Mouse (Mus musculus) cerebellum, postnatal 25 days (tissue): ENCODE measurements at regions not wholly inside any gene's neighbourhood (a gene's known extent, or its start where the extent isn't known, plus 50 kb on each side); places are given as distances from the start of the nearest gene placed in this dataset.

Experiments used
- DNase-seq, 2 experiments: peaks; one replicate each; pipeline ENCODE4 v3.0.0; 2021; ENCODE audit warnings: mixed read lengths in 2 of 2

DNA sequence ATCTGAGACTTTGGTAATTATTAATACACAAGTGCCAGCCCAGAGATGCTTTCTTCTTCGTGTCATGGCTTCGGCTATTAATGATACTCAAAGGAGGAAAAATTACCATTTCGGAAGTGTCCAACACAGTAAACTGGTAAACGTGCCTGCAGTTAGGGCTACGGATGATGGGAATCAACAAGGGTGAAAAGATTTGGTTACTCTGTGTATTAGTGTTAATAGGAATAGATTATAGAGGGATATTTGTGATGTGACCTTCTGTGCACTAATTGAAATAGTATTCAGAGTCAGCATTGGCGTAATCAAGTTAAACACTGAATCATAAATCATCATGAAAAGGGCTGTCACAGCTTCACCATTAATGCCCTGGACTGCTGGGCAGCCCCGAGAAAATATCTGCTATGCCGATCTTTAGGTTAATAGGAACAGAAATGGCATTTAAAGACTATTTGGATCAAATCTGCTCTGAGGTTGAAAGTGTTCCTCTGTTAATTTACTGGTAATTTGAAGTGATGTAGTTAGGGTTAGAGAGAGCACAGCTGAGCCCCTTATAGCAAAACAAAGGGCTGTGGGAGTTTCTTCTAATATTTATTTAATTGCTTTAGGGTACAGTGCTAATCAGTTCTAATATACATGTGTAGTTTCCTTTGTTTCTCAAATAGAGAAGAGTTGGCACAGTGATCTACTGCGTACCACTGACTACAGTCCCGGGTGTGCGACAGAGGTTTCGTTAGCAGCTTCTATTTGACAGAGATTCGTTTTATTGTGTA lies 160.7 kb downstream of the Rpl36a-ps1 start:
- no peak for DNase-seq

- no peak for DNase-seq
Measured at GRCm38 (mm10) chr14:98832401-98832800, 161.7 kb downstream of the Rpl36a-ps1 start.

DNA sequence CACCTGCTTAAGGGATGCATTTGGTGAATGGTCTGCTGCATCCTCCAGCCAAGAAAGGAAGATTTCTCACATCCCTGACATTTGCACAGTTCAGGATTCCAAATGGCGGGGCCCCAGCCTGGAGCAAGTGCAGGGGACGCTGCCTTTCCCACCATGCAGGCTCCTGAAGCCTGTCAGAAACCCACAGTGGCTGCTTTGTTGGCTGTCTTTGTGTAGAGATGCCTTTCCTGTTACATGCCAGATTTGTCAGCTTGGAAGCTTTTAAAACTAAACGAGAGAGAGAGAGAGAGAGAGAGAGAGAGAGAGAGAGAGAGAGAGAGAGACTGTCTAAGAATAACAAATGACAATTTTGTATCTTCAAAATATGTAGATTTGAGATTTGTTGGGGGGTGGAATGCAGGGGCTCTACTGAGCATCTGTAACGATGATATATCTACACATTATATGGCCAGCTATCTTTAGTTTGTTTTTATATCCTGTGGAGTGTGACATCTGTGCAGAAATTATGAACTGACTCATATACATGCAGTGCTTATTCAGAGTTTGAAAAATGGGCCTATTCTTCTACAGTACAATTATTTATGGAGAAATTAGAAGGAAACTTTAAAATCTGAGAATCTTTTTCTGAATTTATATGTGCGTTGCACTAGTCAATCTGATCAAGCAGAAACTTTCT lies 164.0 kb downstream of the Rpl36a-ps1 start:
- no peak for DNase-seq

DNA sequence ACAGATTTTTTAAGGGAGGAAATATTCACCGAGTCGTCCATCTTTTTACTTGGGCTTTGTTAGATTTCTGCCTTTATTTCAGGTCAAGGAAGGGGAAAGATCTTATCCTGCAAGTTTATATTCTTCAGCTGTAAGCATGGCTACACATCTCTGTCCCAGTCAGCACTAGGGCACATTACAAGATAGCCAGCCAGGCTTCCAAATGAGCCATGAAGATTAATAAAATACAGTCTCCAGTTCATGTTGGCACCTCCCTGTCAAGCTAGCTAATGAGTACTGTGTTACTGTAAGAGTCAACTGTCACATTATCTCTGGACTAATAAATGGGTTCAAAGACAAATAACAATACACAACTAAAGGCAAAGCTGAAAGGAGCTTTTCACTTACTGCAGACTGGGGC lies 166.6 kb downstream of the Rpl36a-ps1 start:
- DNase-seq, result no peak

DNA sequence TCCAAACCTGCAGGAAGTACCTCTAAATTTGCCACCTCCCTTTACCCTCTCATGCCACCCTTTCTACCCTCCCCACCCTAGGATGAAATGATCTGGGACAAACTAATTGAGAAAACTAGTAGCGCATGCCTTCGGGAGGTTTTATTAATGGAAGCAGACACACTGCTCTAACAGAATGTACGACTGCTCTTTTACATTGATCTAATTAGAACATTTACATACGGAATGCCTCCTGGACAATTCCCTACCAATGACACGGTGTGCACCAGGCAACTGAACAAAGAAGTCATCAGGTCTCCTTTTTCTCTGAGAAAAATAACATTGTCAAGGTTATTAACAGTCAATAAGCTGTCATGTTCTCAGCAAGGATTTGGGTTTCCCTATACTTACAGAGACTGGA lies 180.5 kb downstream of the Rpl36a-ps1 start:
- no peak for DNase-seq

- DNase-seq, result peak in 1 of 2 experiments; percentile 18
Measured at GRCm38 (mm10) chr14:98810259-98811042, 183.7 kb downstream of the Rpl36a-ps1 start.

DNA sequence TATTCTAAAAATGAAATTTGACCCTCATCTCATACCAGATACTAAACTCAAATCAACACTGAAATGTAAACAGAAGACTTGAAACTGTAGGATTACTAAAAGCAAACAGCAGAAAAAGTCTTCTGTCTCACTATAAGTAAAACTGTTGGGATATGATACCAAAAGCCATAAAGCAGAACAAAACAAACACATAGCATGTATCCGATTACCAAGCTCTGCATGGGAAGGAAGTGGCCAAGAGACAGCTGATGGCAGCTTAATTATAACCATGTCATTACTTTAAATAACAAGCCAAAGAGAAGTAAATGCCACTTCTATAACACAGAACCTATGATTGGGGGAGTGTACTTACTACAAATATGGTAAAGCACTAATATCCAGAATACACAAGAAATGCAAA lies 186.0 kb downstream of the Rpl36a-ps1 start:
- no peak for DNase-seq

- no peak for DNase-seq
Measured at GRCm38 (mm10) chr14:98805066-98805465, 189.1 kb downstream of the Rpl36a-ps1 start.

DNA sequence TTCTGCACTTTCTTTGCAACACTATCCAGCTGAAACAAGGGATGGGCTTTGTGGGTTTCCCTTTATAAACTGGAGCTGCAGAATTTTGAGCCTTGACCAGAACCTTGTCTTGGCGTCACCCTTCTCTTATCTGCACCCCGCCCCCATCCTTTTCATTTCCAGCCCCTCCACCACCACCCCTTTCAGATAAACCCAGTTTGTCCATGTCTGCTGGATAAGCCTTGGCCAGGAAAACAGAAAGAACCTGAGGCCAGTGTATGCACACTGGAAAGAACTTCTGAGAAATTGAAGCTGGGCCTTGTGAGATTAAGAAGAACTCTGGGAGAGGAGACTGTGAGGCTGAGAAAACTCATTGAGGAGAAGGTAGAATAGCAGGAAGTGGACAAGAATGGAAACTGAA lies 192.8 kb downstream of the Rpl36a-ps1 start:
- DNase-seq, result no peak

DNA sequence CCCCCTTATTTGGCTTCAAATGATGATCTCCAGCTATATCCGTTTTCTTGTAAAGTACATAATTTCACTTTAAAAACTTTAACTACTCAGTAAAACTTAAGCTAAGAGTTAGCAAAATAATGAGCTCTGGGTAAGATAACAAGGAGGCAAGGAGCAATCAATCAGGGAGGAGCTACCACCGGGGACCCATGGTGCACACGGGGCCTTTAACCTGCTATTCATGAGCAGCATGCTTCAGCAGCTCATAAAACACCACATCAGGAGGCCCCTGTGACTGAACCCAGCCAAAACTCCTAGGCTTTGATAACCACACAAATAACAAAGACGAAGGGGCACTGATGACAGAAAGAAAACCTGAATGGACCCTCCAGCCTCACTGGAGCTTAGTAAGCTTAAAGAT lies 202.1 kb downstream of the Rpl36a-ps1 start:
- DNase-seq, result no peak

GRCm38 (mm10) chr14:98791232-98791906 lies 202.7 kb downstream of the Rpl36a-ps1 start:
- DNase-seq, result no peak

DNA sequence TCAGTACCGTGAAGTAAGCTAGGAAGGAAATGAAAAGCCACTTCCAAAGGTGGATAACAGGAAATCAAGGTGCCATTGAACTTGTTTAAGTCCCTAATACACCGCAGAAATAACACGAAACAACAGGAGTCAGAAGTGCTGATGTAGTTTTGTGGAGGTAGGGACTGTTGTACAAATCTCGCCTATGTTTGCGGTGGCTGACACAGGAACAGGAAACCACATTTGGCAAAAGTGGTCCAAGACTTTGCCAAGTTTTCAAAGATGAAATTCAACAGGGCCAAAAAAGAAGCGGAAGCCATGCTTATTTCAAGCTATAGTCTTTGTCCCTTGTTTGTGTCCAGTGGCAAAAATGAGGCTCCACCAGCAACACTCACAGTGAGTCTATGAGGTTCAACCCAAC lies 204.3 kb downstream of the Rpl36a-ps1 start:
- DNase-seq, result no peak

DNA sequence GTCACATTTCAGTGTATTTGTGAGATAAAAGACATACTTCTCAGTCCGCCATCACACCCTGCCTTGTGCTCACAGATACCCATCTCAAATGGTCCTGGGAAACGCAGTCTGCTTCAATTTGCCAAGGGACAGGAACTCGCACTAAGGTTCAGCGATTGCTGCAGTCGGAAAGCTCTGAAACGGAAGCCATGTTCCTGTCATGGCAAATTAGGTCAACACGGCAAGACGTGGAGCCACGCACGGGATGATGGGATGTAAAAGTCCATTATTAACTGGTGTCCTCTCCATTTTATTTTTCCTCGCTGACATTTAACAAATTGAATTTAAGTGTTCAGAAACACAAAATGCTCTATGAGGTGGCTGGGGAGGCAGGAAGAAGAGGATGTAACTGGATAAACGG lies 212.4 kb downstream of the Rpl36a-ps1 start:
- no peak for DNase-seq

DNA sequence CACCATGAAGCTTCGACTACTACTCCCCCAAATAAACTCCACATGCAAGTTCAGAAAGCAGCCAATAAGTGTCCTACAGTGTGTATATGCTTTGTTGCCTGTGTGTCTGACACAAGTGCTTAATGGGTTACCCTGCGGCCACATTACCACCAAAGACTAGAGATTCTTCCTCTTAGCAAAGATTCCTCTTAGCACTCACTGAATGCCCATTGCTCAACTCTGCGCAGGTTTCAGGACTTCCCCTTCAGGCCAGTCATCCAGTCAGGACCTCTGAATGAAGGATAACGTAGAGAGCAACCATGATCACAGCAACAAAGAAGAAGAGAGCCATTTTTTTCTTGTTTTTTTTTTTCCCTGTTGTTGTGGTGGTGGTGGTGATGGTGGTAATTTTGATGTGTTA lies 222.0 kb downstream of the Rpl36a-ps1 start:
- DNase-seq, result no peak

DNA sequence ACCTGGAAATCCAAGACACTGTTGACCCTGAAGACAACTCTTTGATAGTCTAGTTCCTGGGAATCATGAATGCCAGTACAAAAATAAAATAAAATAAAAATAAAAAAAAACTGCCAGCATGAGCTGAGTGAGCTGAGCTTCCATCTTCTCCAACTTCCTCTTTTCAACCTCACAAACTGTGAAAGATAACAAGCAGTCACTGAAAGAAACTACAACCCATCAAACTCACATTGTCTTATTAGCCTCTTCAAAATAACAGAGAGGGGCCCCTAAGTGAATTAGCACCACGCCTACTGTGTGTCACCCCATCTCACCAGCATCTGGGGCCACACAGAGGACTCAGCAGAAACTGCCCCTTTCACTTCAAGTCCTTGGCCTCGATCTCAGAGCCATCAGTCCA lies 225.3 kb downstream of the Rpl36a-ps1 start:
- no peak for DNase-seq

DNA sequence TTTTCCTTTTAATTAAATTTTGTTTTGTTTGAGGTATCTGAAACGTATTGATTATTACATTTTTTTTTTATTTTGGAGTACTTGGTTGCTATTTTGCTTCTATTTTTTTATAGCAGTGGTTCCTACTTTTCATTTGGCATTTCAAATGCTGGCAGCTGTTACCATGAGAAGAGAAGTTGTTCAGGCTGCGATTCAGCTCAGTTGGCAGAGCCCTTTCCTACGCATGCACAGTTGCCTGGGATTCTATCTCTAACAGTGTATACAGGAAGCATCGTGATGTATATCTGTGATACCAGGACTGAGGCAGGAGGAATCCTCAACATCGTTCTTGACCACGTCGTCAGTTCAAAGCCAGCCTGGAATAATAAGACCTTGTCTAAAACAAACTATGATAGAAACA lies 226.6 kb downstream of the Rpl36a-ps1 start:
- DNase-seq, result no peak

GRCm38 (mm10) chr14:98765358-98765757 lies 228.8 kb downstream of the Rpl36a-ps1 start:
- DNase-seq, result no peak

GRCm38 (mm10) chr14:98750766-98751165 lies 243.4 kb downstream of the Rpl36a-ps1 start:
- no peak for DNase-seq

DNA sequence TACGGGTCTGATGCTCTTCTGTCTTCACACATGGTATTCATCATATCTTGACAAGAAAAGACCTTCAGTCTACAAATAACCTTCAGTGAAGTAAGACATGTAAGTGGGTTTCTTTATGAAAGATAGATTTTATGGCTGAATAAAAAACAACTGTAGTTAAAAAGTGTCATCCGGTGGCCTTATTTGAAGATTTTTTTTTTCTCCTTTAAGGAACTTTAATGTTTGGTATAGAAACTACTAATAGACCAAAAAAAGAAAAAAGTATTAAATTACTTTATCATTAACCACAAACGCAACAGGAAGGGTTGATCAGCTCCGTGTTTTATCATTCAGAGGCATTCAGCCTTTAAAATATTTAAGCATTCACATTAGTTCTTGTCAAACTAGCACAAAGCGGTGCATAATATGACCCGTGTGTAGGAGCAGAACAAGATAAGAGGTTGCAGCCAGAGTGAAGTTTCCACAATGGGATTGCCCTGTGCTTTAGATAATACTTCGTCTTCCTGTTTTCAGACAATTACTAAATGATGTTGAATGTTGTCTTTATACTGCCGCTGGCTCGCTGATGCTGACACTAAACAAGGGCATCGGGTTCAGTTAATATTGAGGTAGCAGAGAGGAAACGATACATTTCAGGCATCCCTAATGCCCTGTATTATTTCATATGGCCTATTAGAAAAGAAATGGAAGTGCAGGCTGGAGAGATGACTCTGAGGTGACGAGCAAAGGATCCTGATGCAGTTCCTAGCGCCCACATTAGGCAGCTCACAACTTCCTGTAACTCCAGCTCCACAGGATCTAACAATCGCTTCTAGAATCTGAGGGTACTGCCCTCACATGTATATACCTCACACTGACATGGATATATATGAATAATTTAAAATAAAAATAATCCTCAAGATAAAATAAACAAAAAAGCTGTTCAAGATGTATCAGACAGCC lies 244.8 kb downstream of the Rpl36a-ps1 start:
- DNase-seq, result no peak

- DNase-seq, result no peak
Measured at GRCm38 (mm10) chr14:98747159-98747775, 246.9 kb downstream of the Rpl36a-ps1 start.

DNA sequence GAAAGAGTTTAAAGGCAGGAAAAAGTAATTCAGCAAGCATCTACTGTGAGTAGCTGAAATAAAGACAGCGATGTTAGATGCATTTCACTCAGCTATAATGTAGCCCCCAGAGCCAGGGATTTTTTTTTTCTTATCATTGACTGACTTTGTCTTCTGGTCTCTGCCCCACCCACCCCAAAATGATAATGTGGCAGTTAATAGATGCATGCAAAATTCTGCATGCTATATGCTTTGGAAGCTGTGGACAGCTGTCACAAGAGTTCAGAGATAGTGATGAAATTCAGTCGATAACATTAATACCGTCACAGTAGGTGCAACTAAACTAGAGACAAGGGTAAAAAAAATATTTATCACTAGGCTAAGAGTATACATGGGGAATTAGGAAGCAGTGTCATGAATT lies 263.7 kb downstream of the Rpl36a-ps1 start:
- no peak for DNase-seq
